Mouse (Mus musculus): ENCODE data around the gene Ankrd1. TPM values are rescaled to one million over a fixed set of nuclear protein-coding genes. Genes with fewer than 3 reads are reported as not detected.

Ankrd1 gene
- polyA plus RNA-seq, 1 experiment from 2014 or later = 0.35 TPM

DNA sequence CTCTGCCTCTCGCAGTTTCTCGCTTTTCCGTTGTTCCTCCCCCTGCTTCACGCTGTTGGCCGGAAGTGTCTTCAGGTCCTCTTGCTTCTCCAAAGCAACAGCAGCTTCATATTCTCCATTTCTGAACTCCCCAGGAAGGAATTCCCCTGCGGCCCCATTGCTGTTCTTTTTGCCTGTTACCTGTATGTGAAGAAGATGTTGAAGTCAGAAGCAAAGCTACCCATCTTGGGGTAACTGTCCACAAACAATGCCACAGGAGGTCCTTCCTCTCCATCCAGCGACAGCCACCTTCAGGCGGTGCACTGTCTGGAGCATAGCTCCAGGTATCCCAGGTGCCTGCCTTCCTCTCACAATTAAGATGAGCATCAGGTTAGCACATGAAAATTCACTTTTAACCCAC is 680 bp downstream of the Ankrd1 start:
- Histone ChIP-seq H3K27me3 (ENCODE audit: control insufficient read depth, insufficient read depth, low read length) (no peaks in the 10 kb centered on the region), H3K4me1 (ENCODE audit: control insufficient read depth, insufficient read depth, low read length) (no peaks in the 10 kb centered on the region), H3K9me3 (ENCODE audit: control insufficient read depth, low read depth, low read length) (peaks cover 5% of the 10 kb centered on the region; the same call in 1 of the 2 replicates), H3K9ac (replicated peaks; ENCODE audit: low read depth, low read length) (no peak overlapping the region), H3K4me2 (replicated peaks; ENCODE audit: low read depth, low read length) (no peak overlapping the region), H3K4me3 (ENCODE audit: low read depth, low read length) (no peak overlapping the region), H3K27ac (ENCODE audit: low read length) (no peak overlapping the region), H3K36me3 (ENCODE audit: control insufficient read depth, insufficient read depth, low read length) (no peaks in the 10 kb centered on the region)
- 89% methylated on average over 8 of the region's 8 CpGs for WGBS
- ATAC-seq (ENCODE audit: insufficient number of reproducible peaks, insufficient read depth, low FRiP score, low read depth) = no peak

GRCm38 (mm10) chr19:36116185-36116584 is 3.7 kb downstream of the Ankrd1 start:
- WGBS = 54% methylated on average over 4 of the region's 4 CpGs
- no peak overlapping the region for H3K4me2 ChIP-seq (replicated peaks; ENCODE audit: low read depth, low read length)
- ATAC-seq (ENCODE audit: insufficient number of reproducible peaks, insufficient read depth, low FRiP score, low read depth) = no peak

GRCm38 (mm10) chr19:36112007-36112406 is 7.9 kb downstream of the Ankrd1 start:
- Histone ChIP-seq H3K9ac (replicated peaks; ENCODE audit: low read depth, low read length) (no peak overlapping the region), H3K4me1 (ENCODE audit: control insufficient read depth, insufficient read depth, low read length) (no peaks in the 10 kb centered on the region), H3K4me3 (ENCODE audit: low read depth, low read length) (no peak overlapping the region), H3K27ac (ENCODE audit: low read length) (no peak overlapping the region), H3K4me2 (replicated peaks; ENCODE audit: low read depth, low read length) (no peak overlapping the region), H3K9me3 (ENCODE audit: control insufficient read depth, low read depth, low read length) (no peaks in the 10 kb centered on the region), H3K27me3 (ENCODE audit: control insufficient read depth, insufficient read depth, low read length) (no peaks in the 10 kb centered on the region), H3K36me3 (ENCODE audit: control insufficient read depth, insufficient read depth, low read length) (no peaks in the 10 kb centered on the region)
- 55% methylated on average over 17 of the region's 17 CpGs for WGBS
- no peak for ATAC-seq (ENCODE audit: insufficient number of reproducible peaks, insufficient read depth, low FRiP score, low read depth)

More at GRCm38 (mm10) chr19:36116185-36116584, 3.7 kb downstream of the Ankrd1 start:
- Histone ChIP-seq H3K36me3 (ENCODE audit: control insufficient read depth, insufficient read depth, low read length) (no peaks in the 10 kb centered on the region), H3K9ac (replicated peaks; ENCODE audit: low read depth, low read length) (no peak overlapping the region), H3K27ac (ENCODE audit: low read length) (no peak overlapping the region), H3K4me1 (ENCODE audit: control insufficient read depth, insufficient read depth, low read length) (no peaks in the 10 kb centered on the region), H3K4me3 (ENCODE audit: low read depth, low read length) (no peak overlapping the region), H3K9me3 (ENCODE audit: control insufficient read depth, low read depth, low read length) (no peaks in the 10 kb centered on the region), H3K27me3 (ENCODE audit: control insufficient read depth, insufficient read depth, low read length) (no peaks in the 10 kb centered on the region)

DNA sequence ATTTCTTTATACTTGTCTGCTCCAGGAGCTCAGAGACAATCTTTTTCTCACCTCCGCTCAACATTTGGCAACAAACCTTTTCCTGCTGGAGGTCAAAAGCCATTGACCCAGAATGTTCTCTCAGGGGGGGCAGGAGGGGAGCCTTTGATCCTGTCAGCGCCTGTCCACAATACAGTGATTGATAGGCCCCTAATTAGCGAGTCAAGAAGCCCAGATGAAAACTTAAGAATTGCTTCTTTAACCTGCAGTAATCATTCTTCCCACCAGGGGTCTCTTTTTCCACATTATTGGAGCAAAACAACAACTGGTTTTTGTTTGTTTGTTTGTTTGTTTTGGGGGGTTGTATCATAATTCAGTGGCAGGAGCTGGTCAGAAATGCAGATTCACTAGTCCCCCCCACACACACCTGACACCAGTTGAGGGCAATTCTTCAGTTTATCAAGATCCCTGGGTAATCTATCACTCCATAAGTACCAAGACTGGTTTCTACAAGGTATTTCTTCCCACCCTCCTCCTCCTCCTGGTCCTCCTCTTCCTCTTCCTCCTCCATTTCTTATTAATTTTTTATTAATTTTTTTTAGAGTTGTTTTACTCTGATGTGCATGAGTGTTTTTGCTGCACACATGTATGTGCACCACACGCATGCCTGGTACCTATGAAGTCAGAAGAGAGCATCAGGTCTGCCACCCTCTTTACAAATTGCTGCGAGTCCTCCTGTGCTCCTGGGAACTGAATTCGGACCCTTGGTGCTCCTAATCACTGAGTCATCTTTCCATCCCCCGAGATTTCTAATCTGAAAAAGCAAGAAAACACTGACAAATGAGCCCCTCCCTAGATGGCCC is 8.6 kb downstream of the Ankrd1 start:
- H3K27me3 ChIP-seq (ENCODE audit: control insufficient read depth, insufficient read depth, low read length) = no peaks in the 10 kb centered on the region
- H3K4me3 ChIP-seq (ENCODE audit: low read depth, low read length) = no peak overlapping the region
- ATAC-seq (ENCODE audit: insufficient number of reproducible peaks, insufficient read depth, low FRiP score, low read depth) = no peak
- H3K4me1 ChIP-seq (ENCODE audit: control insufficient read depth, insufficient read depth, low read length) = no peaks in the 10 kb centered on the region
- H3K9ac ChIP-seq (replicated peaks; ENCODE audit: low read depth, low read length) = no peak overlapping the region
- H3K9me3 ChIP-seq (ENCODE audit: control insufficient read depth, low read depth, low read length) = no peaks in the 10 kb centered on the region
- H3K36me3 ChIP-seq (ENCODE audit: control insufficient read depth, insufficient read depth, low read length) = no peaks in the 10 kb centered on the region
- no peak overlapping the region for H3K27ac ChIP-seq (ENCODE audit: low read length)
- WGBS = 32% methylated on average over 7 of the region's 7 CpGs
- no peak overlapping the region for H3K4me2 ChIP-seq (replicated peaks; ENCODE audit: low read depth, low read length)

GRCm38 (mm10) chr19:36110465-36110864 is 9.4 kb downstream of the Ankrd1 start:
- no peak for ATAC-seq (ENCODE audit: insufficient number of reproducible peaks, insufficient read depth, low FRiP score, low read depth)
- 48% methylated on average over 7 of the region's 7 CpGs for WGBS
- H3K4me1 ChIP-seq (ENCODE audit: control insufficient read depth, insufficient read depth, low read length) = no peaks in the 10 kb centered on the region
- H3K36me3 ChIP-seq (ENCODE audit: control insufficient read depth, insufficient read depth, low read length) = no peaks in the 10 kb centered on the region; the same call in 1 of the 2 replicates
- no peak overlapping the region for H3K4me2 ChIP-seq (replicated peaks; ENCODE audit: low read depth, low read length)
- H3K4me3 ChIP-seq (ENCODE audit: low read depth, low read length) = no peak overlapping the region
- no peaks in the 10 kb centered on the region for H3K9me3 ChIP-seq (ENCODE audit: control insufficient read depth, low read depth, low read length)
- no peak overlapping the region for H3K27ac ChIP-seq (ENCODE audit: low read length)
- no peaks in the 10 kb centered on the region for H3K27me3 ChIP-seq (ENCODE audit: control insufficient read depth, insufficient read depth, low read length)
- no peak overlapping the region for H3K9ac ChIP-seq (replicated peaks; ENCODE audit: low read depth, low read length)

GRCm38 (mm10) chr19:36109318-36109944 is 10.5 kb downstream of the Ankrd1 start:
- Histone ChIP-seq H3K27me3 (ENCODE audit: control insufficient read depth, insufficient read depth, low read length) (no peaks in the 10 kb centered on the region), H3K27ac (ENCODE audit: low read length) (no peak overlapping the region), H3K9me3 (ENCODE audit: control insufficient read depth, low read depth, low read length) (no peaks in the 10 kb centered on the region), H3K9ac (replicated peaks; ENCODE audit: low read depth, low read length) (no peak overlapping the region), H3K4me3 (ENCODE audit: low read depth, low read length) (no peak overlapping the region), H3K36me3 (ENCODE audit: control insufficient read depth, insufficient read depth, low read length) (no peaks in the 10 kb centered on the region; the same call in 1 of the 2 replicates), H3K4me1 (ENCODE audit: control insufficient read depth, insufficient read depth, low read length) (no peaks in the 10 kb centered on the region), H3K4me2 (replicated peaks; ENCODE audit: low read depth, low read length) (no peak overlapping the region)
- WGBS = 71% methylated on average over 26 of the region's 26 CpGs
- 0 out of 2 replicates have a peak, but pooled peaks have one; percentile 6 for ATAC-seq (ENCODE audit: insufficient number of reproducible peaks, insufficient read depth, low FRiP score, low read depth)

- WGBS = 89% methylated on average over 5 of the region's 5 CpGs
- Histone ChIP-seq H3K27me3 (ENCODE audit: control insufficient read depth, insufficient read depth, low read length) (no peaks in the 10 kb centered on the region), H3K9ac (replicated peaks; ENCODE audit: low read depth, low read length) (no peak overlapping the region), H3K36me3 (ENCODE audit: control insufficient read depth, insufficient read depth, low read length) (peaks cover 17% of the 10 kb centered on the region; the same call in 1 of the 2 replicates), H3K4me1 (ENCODE audit: control insufficient read depth, insufficient read depth, low read length) (no peaks in the 10 kb centered on the region), H3K27ac (ENCODE audit: low read length) (no peak overlapping the region), H3K4me2 (replicated peaks; ENCODE audit: low read depth, low read length) (no peak overlapping the region), H3K4me3 (ENCODE audit: low read depth, low read length) (no peak overlapping the region), H3K9me3 (ENCODE audit: control insufficient read depth, low read depth, low read length) (no peaks in the 10 kb centered on the region)
- ATAC-seq (ENCODE audit: insufficient number of reproducible peaks, insufficient read depth, low FRiP score, low read depth) = no peak
These were observed 16.0 kb downstream of the Ankrd1 start for GRCm38 (mm10) chr19:36103909-36104308.

DNA sequence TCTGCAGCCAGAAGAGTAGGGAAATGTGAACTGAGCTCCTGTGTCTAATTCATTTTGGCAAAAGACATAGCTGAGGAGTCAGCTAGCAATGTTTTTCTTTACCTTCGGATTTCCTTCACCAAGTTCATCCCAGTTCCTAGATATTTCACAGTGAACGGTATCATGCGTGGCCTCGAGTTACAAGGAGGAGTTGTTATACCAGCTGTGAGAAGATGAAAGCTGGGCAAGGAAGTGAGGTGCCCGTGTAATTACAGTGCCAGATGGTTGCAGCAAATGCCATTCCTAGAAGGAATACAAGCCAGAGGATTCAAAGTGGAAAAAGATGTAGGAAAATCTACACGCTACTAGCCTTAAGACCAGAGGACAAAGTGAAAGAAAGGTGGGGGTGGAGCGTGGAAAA is 21.0 kb downstream of the Ankrd1 start:
- no peaks in the 10 kb centered on the region for H3K9me3 ChIP-seq (ENCODE audit: control insufficient read depth, low read depth, low read length)
- H3K27me3 ChIP-seq (ENCODE audit: control insufficient read depth, insufficient read depth, low read length) = no peaks in the 10 kb centered on the region
- no peak overlapping the region for H3K9ac ChIP-seq (replicated peaks; ENCODE audit: low read depth, low read length)
- no peaks in the 10 kb centered on the region for H3K4me1 ChIP-seq (ENCODE audit: control insufficient read depth, insufficient read depth, low read length)
- 91% methylated on average over 7 of the region's 7 CpGs for WGBS
- H3K4me2 ChIP-seq (replicated peaks; ENCODE audit: low read depth, low read length) = no peak overlapping the region
- H3K36me3 ChIP-seq (ENCODE audit: control insufficient read depth, insufficient read depth, low read length) = peaks cover 35% of the 10 kb centered on the region
- ATAC-seq (ENCODE audit: insufficient number of reproducible peaks, insufficient read depth, low FRiP score, low read depth) = no peak
- H3K27ac ChIP-seq (ENCODE audit: low read length) = no peak overlapping the region
- no peak overlapping the region for H3K4me3 ChIP-seq (ENCODE audit: low read depth, low read length)
